Mouse (Mus musculus) cerebellum, adult 2 months (tissue): ENCODE measurements at regions not wholly inside any gene's neighbourhood (a gene's known extent, or its start where the extent isn't known, plus 50 kb on each side); places are given as distances from the start of the nearest gene placed in this dataset.

Experiments used
- DNase-seq, 2 experiments: peaks; one replicate each; pipeline ENCODE4 v3.0.0; 2021
- H3K27ac ChIP-seq: fragments of 200-500 bp; 2 replicates; pipeline ENCODE4 v1.5.1; 2012; ENCODE audit warnings: low read length, control low read depth, inconsistent platforms; ENCODE audit not compliant: insufficient read depth
- H3K27me3 ChIP-seq: fragments of 200-500 bp; 2 replicates; pipeline ENCODE4 v1.6.1; 2012; ENCODE audit warnings: inconsistent platforms, mild to moderate bottlenecking, low read length, moderate library complexity; ENCODE audit not compliant: control insufficient read depth, insufficient read depth
- H3K4me1 ChIP-seq: fragments of 200-500 bp; 2 replicates; pipeline ENCODE4 v1.6.1; 2011; ENCODE audit warnings: low read length; ENCODE audit not compliant: control insufficient read depth, insufficient read depth
- H3K4me3 ChIP-seq: fragments of 200-500 bp; replicated peaks from 2 replicates; pipeline ENCODE3; 2011; ENCODE audit warnings: mild to moderate bottlenecking, low read depth, low read length, control low read depth; ENCODE audit not compliant: insufficient read depth
- CTCF ChIP-seq: fragments of 200-500 bp; IDR thresholded peaks from 2 replicates; pipeline ENCODE4 v1.5.1; 2011; ENCODE audit warnings: low read depth, mild to moderate bottlenecking, control low read depth, low read length, moderate library complexity, borderline replicate concordance; ENCODE audit not compliant: insufficient read depth
- POLR2A ChIP-seq: fragments of 200-500 bp; IDR thresholded peaks from 2 replicates; pipeline ENCODE4 v1.6.1; 2011; ENCODE audit warnings: low read length, control low read depth, borderline replicate concordance; ENCODE audit not compliant: insufficient read depth
- WGBS: fragments of 180-500 bp; shearing (Covaris S2); methylation state at CpG from one replicate; pipeline ENCODE4 v1.1.7; 2018; 5-methylcytosine and 5-hydroxymethylcytosine counted together

GRCm38 (mm10) chr4:84740816-84741215 lies 65.7 kb upstream of the Bnc2 start:
- no peak overlapping the region for H3K4me3 ChIP-seq
- 79% methylated on average over 3 of the region's 3 CpGs for WGBS
- no peak for DNase-seq
- no peaks in the 10 kb centered on the region for H3K4me1 ChIP-seq
- H3K27ac ChIP-seq: no peak overlapping the region
- H3K27me3 ChIP-seq: no peaks in the 10 kb centered on the region; the same call in 1 of the 2 replicates
- TF ChIP-seq CTCF (no peak), POLR2A (no peak)
